Mouse (Mus musculus): ENCODE measurements around the gene Ssh3.
"Not testable (repeated sequence)": the region's sequence is repeated elsewhere in the genome, so short reads cannot be mapped to it uniquely, and the experiment has no call there.

Gene Ssh3

DNA sequence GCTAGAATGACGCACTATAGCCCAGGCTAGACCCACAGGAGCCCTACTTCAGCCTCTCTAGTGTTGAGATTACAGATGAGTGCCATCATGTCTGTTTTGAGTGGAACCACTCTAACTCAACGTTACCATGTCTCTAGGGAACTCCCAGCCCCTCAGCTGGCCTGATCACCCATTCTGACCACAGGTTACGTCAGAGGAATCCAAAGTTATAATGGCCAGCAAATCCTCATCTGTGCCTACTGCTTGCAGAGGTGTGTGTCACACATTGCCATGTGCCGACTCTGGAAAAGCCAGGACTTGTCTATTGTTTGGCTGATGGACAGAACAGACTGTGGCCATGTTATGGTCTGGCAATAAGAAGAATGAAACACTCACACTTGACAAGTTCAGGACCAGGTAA is 26.4 kb upstream of the Ssh3 start:
- DNase-seq = no peak

DNA sequence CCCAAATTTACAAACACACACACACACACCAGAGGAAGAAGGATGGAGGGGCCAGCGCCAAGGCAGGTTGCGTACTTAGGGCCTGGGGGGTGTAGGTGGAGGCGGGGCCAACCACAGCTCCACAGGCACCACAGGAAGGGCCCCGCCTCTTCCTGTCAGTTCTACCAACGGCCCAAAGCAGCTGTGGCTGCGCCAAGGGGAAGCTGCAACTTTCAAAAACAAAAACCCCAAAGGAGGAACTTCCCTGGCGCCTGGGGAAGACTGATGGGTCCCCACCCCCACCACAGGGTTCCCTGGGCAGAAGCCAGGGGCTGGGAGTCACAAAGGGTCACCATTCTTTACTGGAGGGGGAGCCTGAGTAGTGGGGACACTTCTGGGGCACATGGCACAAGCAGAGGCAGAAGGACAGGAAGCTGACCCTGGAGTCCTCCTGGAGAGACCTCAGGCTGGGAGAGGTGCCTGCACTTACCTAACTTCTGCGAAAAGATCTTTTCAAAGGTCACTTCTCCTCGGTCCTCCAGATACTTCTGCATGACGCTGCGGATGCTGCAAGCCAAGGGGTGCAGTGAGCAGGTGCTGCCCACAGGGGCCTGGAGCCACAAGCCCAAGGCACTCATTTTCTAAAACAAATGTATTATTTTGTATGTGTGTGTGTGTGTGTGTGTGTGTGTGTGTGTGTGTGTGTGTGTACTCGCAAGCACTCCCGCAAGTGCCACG is 25.6 kb upstream of the Ssh3 start:
- DNase-seq = peak; percentile 66 to 74

DNA sequence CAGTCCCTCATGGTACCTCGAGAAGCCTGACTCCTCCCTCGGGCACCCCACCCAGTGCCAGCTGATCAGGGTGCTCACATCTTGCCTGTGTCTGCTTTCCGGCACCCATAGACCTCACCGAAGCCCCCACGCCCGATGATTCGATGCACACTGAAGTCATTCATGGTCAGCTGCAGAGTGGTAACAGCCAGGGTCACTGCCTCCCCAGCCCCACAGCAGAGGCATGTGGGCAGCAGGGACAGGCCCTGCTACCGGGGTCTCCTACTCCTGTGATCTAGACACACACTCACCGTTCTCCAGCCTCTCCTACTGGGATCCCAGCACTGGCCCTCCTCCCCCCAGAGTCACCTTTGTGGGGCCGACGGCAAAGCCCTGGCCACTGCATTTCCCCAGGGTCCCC is 22.2 kb upstream of the Ssh3 start:
- DNase-seq = no peak

DNA sequence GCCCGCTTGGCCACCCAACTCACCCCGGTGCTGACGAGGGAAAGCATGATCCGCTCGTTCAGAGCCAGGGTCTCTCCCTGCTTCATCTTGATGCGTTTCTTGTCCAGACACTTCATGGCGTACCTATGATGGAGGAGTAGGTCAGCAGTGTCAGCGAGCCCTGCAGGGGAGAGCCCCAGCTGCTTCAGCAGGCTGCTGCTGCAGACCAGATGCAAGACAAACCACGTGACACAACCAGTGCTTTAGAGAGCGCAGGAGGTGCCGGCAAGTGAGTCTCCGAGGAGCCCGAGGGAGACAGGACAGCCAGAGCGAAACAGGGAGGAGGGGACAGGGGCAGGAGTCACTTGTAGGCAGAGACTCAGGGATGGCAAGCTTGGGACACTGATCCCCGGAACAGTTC is 21.8 kb upstream of the Ssh3 start:
- DNase-seq = no peak

DNA sequence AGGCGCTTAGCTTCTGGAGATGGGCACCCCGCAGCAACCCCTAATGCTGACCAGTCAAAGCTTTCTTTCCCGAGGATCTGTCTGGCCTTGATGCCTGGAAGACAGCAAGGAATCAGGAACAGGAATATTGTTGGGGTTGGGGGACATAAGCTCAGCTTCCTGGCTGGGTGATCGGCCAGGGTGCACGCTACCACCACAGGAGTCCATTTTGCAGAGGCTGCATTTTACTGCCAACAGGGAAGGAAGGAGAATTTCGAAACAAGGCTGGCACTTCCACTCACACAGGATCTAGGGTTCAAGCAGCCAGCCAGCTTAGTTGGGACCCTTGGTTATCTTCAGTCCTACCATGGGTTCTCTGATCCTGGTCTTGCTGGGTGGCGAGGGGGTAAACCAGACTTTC is 14.7 kb upstream of the Ssh3 start:
- no peak for DNase-seq

DNA sequence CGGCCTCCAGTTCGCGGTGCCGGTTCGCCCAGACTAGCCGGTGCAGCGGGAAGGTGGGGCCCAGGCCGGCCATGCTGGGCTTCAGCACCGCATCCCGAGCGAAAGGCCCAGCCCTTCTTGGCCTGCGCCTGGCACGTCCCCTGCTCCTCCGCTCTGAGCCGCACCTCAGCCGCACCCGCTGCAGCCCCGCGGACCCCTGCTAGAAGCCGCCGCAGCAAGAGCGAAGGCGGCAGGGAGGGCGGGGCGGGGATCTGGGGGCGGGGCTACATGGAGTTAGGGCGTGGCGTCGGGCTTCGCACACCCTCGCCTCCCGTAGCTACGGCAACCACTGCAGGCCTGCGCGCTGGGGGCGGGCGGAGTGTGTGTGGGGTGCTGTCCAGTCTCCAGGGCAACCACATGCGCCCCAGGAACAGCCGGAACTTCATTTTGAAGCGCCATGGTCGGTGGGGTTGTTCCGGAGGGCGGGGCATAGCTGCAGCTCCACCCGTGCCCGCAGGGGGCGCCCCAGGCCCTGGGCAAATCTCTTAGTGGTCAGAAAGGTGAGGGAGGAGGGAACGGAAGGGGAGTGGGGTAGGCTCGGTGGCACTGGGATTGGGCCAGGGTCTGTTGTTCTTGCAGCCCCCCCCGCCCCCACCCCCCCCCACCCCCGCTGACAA is 14.0 kb upstream of the Ssh3 start, which contains the start of gene Ankrd13d:
TSS of gene Ankrd13d (minus strand) at position 240 of the 656 bp plus-strand sequence.
- DNase-seq = peak; percentile 81 to 85

DNA sequence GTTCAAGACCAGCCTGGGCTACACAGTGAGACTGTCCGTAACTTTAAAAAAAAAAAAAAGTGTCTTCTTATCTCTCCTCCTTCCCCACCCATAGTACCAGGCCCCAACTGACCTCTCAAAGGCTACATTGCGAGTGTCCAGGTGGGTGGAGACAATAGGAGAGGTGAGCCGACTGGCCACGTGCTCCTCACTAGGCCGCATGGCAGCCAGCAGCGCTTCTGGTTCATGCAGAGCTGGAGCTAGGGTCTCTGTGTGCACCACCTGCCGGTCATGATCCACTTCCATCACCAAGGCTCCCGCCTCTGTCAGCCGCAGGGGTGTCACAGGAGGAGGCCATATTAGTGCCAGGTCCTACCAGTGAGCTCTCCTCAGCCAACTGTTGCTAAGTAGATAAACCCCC is 11.4 kb upstream of the Ssh3 start:
- DNase-seq = no peak

DNA sequence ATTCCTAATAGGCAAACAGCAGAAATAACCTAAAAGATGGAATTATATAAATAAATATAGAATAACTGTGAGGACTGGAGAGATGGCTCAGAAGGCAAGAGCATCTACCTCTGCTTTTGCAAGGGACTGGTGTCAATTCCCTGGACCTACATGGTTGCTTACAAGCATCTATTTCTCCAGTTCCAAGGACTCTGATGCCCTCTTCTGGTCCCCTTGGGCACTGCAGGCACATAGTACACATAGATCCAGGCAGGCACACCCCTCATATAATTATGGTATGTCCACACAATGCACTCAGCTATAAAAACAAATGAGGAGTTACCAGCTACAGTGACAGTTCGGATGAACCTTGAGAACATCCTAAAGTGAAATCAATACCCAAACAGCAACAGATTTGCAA is 10.5 kb upstream of the Ssh3 start:
- DNase-seq = no peak

DNA sequence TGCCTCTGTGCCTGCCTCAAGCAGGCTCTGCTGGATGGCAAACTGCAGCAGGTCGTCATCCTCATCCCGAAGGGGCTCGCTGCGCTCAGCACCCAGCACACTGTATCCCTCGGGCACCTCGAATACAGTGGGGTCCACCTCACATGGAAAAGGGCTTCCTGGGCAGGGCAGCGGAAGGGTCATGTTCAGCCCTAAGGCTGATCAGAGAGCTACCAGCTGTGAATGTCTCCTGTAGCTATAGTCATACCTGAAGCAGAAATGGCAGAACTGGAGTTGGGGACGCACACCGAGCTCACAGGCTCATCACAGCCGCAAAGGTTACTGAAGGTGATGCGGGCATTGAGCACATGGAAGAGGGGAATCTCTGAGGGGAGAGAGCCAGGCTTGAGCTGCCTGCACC is 2.0 kb upstream of the Ssh3 start:
- no peak for DNase-seq

DNA sequence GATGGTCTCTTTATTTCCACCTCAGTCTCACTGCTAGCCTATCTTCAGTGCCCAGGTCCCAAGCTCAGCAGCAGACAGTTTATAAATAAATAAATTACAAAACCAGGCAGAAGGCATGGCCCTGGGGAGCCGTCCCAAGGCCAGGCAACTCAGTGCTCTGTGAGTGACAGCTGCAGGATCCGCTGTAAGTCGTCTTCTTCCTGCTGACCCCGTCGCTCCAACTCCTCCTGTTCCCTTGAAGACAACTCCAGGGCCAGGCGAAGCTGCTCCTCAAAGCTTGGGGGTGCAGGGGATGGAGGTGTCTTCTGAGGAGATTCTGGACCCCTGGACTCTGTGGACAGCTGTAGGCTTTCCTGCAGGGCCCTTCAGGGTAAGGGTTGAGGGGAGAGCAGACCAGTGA is 1.2 kb upstream of the Ssh3 start:
- no peak for DNase-seq

DNA sequence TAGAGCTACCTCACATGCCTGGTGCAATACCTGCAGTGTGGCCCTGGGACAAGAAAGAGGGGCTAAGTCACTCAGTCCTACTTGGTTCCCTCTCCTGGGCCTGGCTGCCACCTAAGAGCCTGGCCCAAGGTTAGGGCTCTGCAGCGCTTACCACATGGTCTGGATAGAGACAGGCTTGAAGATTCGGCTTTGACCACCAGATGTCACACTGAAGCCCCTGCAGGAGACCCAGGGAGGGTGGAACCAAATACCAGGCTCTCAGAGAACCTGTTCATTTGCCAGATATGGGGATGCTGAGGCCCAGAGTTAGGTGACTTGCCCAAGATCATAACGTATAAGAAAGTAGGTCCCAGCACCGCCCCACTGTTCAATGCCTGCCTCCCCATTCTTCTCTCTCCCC is 3.0 kb downstream of the Ssh3 start:
- no peak for DNase-seq

DNA sequence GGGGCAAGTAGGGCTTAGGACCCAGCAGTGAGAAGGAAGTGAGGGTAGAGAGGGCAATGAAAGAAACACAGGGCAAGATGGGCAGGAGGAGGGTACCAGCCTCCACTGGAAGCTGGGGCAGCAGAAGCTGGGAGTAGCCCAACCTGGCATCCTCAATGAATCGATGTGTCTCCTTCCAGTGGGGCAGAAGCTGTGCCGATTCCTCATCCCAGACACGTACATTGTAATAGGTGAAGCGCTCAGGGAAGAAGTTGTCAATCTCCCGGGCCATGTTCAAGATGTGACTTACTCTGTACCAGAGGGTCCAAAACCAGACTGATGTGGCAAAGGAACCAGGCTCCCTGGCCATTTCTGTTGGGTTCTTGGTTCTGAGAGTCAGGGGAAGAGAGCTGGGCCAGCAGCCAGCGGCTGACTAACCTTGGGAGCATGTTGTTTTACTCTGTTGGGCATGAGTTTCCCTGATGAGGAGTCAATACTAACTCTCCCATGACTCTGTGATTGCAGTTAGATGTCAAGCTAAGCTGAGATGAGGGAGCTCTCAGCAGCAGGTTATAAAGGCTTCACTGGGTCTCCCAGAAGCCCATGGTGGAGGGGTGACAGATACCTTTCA is 4.7 kb downstream of the Ssh3 start:
- DNase-seq = no peak

DNA sequence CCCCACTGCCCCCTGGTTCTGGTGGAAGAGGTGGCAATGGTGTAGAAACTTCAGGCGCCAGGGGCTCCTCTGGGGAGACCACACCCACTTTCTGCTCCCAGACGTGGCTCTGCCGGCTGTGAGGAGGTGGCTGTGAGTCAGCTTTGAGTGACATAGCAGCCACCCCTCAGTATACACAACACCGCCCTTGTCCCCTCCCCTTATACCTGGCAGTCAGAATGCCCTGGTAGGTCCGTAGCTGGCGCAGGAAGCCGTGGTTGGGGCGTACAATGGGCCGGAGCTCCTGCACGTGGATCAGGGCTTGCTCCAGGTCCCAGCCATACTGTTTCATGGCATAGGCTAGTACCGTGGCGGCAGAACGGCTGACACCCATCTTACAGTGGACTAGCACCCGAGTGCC is 5.3 kb downstream of the Ssh3 start:
- no peak for DNase-seq

DNA sequence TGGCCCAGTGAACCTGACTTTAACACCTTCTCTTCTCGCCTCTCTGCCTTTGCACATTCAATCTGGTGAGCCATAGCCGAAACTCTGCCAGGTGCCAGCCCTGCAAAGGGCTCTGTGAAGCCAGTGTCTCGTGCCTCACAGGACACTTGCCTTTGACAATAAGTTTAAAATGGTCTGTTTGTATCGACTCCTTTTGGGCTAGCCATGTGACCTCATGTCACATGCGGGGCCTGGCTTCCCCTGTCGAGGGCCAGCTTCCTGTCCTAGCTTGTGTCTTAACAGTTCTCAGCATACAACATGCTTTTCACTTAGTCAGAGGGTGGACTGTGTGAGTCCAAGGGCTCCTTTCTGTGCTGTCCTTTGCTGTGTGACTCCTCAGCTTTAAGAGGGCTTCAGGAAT is 6.2 kb downstream of the Ssh3 start:
- DNase-seq = no peak

DNA sequence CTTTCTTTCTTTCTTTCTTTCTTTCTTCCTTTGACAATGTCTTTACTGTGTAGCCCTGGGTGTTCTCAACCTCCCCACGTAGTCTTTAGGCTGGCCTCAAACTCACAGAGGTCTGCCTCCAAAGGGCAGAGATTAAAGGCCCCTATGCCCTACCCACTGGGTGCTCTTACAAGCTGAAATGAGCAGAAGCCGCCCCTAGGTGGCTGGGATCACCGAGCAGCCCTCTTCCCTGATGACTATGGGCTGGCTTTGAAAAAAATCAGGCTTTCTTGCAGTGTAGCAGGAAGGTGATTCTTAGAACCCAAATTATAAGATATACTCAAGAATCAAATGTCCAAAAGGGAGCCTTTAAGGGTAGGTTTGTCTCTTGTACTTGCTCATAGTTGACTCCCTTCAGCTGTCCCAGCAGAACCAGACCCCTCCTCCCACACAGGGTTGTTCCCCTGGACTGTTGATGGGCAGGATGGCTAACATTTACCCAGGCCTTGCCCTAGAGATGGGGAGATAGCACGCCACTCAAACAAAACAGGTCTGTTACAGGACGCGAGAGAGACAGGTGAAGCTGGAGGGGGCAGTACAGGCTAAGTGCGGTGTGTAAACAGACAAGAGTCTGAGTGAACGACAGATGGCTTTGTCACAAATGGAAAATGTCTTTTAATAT is 7.8 kb downstream of the Ssh3 start:
- DNase-seq = no peak

DNA sequence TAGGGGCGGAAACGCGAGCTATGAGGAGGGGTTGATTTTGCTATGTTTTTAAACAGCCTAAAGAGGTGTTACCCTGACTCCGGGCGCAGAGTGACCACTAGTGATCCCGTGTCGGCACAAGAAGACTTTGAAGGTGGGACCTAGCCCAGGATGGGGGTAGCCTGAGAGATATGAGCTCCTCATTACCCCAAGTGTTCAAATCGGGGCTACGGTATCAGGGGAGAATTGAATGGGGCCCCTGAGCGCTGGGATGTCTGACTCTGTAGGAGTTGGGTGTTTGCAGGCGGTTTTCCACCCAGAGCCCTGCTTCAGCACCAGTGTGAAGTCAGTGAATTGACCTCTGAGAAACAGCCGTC is 11.1 kb downstream of the Ssh3 start:
- no peak for DNase-seq

DNA sequence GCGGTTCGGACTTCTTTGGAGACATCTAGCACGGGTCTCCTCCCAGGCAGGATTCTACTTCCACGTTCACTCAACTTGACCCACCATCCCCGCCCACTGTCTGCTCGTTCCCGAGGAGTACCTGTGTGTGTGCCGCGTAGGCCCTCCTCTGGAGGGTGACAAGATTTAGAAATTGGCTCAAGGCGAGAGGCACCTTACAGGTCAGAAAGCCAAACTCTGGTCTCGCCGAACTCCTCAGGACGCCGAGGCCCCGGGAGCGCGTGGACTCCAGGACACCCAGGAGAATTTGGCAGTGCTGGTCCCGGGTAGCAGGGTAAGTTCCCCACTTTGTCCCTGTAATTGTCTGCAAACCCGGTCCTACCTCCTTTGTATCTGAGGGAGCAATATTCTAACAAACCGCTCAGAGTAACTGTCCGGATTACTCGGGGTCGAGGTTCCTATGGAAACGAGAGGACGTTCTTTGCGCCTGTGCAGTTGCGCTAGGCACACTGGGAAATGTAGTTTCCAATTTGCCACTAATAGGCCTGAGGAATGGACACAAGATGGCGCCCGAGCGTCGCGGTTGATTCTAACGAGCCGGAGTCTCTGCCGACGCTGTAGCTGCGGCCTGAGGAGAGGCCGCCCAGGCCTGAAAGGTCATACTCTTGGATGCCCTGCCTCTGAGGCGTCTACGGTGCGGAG is 11.6 kb downstream of the Ssh3 start:
- peak; percentile 92 to 97 for DNase-seq

DNA sequence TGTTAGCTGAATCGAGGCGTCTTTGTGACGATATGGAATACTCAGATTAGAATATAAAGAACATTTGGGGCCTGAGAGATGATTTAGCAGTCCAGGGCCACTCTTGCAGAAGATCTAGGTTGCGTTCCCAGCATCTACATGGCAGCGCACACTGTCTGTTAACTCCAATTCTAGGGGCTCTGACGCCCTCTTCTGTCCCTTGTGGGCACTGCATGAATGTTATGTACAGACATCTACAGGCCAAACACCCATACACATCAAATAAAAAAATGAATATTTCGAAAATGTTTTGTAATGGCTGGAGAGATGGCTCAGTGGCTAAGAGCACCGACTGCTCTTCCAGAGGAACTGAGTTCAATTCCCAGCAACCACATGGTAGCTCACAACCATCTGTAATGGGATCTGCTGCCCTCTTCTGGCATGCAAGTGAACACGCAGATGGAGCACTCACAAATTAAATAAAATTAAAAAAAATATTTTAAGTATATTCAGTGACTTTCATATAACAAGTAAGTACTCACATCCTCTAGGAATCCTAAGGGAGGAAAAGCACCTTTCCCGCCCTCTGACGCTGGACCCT is 13.3 kb downstream of the Ssh3 start:
- DNase-seq = no peak

DNA sequence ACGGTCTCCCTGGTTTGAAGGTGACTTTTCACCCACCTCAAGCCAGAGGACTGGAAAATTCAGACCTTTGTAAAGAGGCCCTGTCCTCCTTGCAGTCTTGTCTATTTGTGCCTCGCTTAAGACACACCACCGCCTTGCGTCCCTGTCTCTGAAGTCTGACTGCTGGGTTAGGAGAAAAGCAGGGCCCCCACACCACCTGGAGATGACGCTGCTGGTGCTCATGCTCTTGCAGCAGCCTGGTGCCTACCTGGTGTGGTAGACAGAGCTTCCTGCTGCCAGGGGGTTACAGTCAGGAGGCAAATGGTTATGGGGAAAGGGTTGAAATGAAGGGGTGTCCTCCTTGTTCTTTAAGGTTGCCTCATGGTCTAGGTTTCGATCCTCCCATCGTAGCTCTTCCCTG is 14.8 kb downstream of the Ssh3 start:
- DNase-seq = no peak

DNA sequence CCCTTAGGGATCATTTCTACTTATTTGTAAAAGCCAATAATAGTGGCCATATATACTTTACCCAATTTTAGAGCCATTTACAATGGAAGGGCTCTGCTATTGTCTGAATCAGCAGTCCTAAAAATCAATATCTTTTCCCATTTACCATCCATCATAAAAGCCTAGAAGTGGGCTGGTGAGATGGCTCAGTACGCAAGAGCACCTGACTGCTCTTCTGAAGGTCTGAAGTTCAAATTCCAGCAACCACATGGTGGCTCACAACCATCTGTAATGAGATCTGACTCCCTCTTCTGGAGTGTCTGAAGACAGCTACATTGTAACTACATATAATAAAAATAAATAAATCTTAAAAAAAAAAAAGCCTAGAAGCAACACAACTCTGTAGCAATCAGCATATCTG is 20.3 kb downstream of the Ssh3 start:
- not testable (repeated sequence) for DNase-seq

DNA sequence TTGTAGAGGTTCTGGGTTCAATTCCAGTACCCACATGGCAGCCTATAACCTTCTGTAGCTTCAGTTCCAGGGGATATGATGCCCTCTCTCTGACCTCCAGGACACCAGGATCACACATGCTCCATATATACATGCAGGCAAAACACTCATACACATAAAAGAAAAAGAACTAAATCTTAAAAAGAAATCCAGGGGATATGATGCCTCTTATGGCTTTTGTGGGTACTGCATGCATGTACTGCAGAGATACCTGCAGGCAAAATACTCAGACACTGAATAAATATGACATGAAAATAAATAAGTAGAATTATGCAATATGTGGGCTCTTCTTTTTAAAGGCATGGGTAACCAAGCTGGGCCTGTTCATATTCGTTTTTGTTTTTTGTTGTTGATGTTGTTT is 22.0 kb downstream of the Ssh3 start:
- DNase-seq = no peak

DNA sequence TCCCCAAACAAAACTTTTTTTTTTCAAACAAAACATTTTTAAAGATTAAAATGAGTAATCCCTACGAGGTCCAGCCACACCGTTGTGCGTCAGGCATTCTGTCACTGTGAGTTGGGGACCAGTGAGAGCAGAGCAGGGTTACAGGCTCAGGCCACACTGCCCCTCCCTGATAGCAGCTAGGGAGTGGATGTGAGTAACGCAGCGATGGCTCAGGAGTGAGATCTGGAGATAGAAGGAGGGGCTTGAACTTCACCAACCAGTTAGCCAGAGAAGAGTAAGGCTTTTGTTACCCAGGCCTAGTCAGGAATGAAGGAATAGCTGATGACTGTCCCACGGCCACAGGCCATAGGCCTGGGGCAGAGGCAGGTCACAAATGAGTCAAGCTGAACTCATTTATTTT is 24.2 kb downstream of the Ssh3 start:
- no peak for DNase-seq

DNA sequence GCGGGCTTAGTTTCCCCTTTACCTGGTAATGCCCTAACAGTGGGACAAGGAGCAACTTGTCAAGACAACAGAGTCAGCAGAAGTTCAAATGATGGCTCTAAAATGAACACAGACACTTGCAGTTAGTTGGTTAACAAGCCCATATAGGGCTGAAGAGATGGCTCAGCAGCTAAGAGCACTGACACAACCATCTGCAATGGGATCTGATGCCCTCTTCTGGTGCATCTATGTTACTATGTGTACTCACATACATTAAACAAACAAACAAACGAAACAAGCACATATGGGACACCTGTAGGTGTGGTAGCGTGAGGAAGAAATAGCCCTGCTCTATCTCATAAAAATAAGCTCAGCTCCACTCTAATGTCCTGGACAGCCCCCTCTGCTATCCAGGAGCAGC is 26.6 kb downstream of the Ssh3 start:
- DNase-seq = no peak
